Mouse (Mus musculus) kidney, embryonic 16.5 days (tissue): ENCODE measurements at regions not wholly inside any gene's neighbourhood (a gene's known extent, or its start where the extent isn't known, plus 50 kb on each side); places are given as distances from the start of the nearest gene placed in this dataset.
"Not testable (repeated sequence)": the region's sequence is repeated elsewhere in the genome, so short reads cannot be mapped to it uniquely, and the experiment has no call there.

Experiments
- ATAC-seq: fragments of 200-750 bp; cut with Nextera tagmentation; 2 replicates; pipeline ENCODE4 v1.8.0; 2017; ENCODE audit warnings: moderate TSS enrichment; ENCODE audit not compliant: low FRiP score, low TSS enrichment
- H3K27ac ChIP-seq: fragments of 300-500 bp; sonication (generic); 2 replicates; pipeline ENCODE4 v1.5.1; 2014; ENCODE audit warnings: low read length
- H3K27me3 ChIP-seq: fragments of 300-500 bp; sonication (generic); 2 replicates; pipeline ENCODE4 v1.6.1; 2014; ENCODE audit warnings: low read length, control low read depth, mixed read lengths; ENCODE audit not compliant: insufficient read depth
- H3K36me3 ChIP-seq: fragments of 300-500 bp; sonication (generic); 2 replicates; pipeline ENCODE4 v1.6.1; 2014; ENCODE audit warnings: low read length, control low read depth, mixed read lengths; ENCODE audit not compliant: insufficient read depth
- H3K4me1 ChIP-seq: fragments of 300-500 bp; sonication (generic); 2 replicates; pipeline ENCODE4 v1.6.1; 2014; ENCODE audit warnings: low read length, control low read depth, mixed read lengths; ENCODE audit not compliant: insufficient read depth
- H3K4me2 ChIP-seq: fragments of 300-500 bp; sonication (generic); replicated peaks from 2 replicates; pipeline ENCODE4 v1.6.1; 2014; ENCODE audit warnings: low read depth, low read length
- H3K4me3 ChIP-seq: fragments of 300-500 bp; sonication (generic); 2 replicates; pipeline ENCODE4 v1.5.1; 2014; ENCODE audit warnings: mild to moderate bottlenecking, low read length
- H3K9ac ChIP-seq: fragments of 300-500 bp; sonication (generic); replicated peaks from 2 replicates; pipeline ENCODE4 v1.6.1; 2014; ENCODE audit warnings: low read length
- H3K9me3 ChIP-seq: fragments of 300-500 bp; sonication (generic); 2 replicates; pipeline ENCODE4 v1.6.1; 2016; ENCODE audit warnings: low read length, control low read depth
- WGBS: fragments of 180-500 bp; shearing (Covaris S2); extraction: QIAGEN DNeasy Blood & Tissue Kit; methylation state at CpG from one replicate; pipeline ENCODE4 v1.1.7; 2014; 5-methylcytosine and 5-hydroxymethylcytosine counted together

DNA sequence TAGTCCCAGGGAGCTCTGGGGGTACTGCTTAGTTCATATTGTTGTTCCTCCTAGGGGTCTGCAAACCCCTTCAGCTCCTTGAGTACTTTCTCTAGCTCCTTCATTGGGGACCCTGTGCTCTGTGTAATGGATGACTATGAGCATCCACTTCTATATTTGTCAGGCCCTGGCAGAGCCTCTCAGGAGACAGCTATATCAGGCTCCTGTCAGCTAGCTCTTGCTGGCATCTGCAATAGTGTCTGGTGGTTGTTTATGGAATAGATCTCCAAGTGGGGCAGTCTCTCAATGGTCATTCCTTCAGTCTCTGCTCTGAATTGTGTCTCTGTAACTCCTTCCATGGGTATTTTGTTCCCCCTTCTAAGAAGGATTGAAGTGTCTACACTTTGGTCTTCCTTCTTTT, 144.2 kb upstream of the Slc25a13 start:
- not testable (repeated sequence) for H3K27ac ChIP-seq, H3K9ac ChIP-seq, H3K4me2 ChIP-seq, H3K27me3 ChIP-seq, H3K4me1 ChIP-seq, H3K4me3 ChIP-seq, H3K36me3 ChIP-seq, ATAC-seq, H3K9me3 ChIP-seq

- no peaks in the 10 kb centered on the region for H3K9me3 ChIP-seq
- ATAC-seq, result no peak
- no peak overlapping the region for H3K4me2 ChIP-seq
Observed at GRCm38 (mm10) chr6:6357477-6357876, 140.5 kb upstream of the Slc25a13 start.

DNA sequence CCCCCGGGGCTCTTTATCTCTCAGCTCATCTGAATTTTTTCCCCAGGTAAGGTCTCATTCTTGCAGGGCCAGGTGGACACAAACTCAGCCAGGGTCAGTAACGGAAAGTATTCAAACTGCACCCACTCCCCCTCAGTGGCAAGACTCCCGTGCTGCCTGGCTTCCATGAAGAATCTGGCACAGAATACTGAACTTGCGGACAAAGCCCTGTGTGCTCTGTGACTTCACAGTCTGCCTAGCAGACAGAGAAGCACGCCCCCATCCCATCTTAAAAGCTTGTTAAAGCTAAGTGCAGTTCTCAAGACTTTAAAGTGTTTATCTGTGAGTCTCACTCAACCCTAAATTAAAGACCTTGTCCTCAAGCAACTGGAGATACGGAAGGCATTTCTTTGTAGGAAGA, 140.0 kb upstream of the Slc25a13 start:
- H3K27me3 ChIP-seq, result no peaks in the 10 kb centered on the region
- no peak overlapping the region for H3K9ac ChIP-seq
- H3K4me1 ChIP-seq, result no peaks in the 10 kb centered on the region
- 61% methylated on average over 6 of the region's 6 CpGs for WGBS
- H3K36me3 ChIP-seq, result no peaks in the 10 kb centered on the region
- no peak overlapping the region for H3K27ac ChIP-seq
- no peak overlapping the region for H3K4me2 ChIP-seq
- no peak overlapping the region for H3K4me3 ChIP-seq
- H3K9me3 ChIP-seq, result no peaks in the 10 kb centered on the region
- no peak for ATAC-seq

More at GRCm38 (mm10) chr6:6357477-6357876, 140.5 kb upstream of the Slc25a13 start:
- Histone ChIP-seq H3K27ac (no peak overlapping the region), H3K27me3 (no peaks in the 10 kb centered on the region), H3K36me3 (no peaks in the 10 kb centered on the region), H3K9ac (no peak overlapping the region), H3K4me1 (no peaks in the 10 kb centered on the region), H3K4me3 (no peak overlapping the region)
- 52% methylated on average over 2 of the region's 2 CpGs for WGBS

DNA sequence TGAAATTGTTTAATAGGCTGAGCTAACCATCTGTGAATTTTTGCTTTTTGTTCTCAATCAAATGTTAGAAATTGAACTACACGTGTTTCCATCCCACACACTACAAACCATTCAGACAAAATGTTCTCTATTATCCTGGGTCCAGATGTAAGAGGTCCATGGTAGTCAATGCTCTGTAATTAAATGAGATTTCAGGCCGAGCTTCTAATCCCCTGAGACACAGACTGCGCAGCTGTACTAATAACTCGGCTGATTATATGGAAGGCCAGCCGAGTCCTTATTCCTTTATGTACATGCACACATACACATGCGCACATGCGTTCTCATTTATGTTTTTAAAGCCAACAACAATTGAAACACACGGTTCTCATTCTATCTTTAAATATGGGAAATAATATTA, 118.3 kb upstream of the Slc25a13 start:
- no peak overlapping the region for H3K4me3 ChIP-seq
- H3K4me1 ChIP-seq, result no peaks in the 10 kb centered on the region
- H3K27ac ChIP-seq, result no peak overlapping the region
- ATAC-seq, result no peak
- H3K27me3 ChIP-seq, result no peaks in the 10 kb centered on the region
- no peaks in the 10 kb centered on the region for H3K36me3 ChIP-seq
- no peak overlapping the region for H3K4me2 ChIP-seq
- WGBS, result 82% methylated on average over 8 of the region's 8 CpGs
- H3K9me3 ChIP-seq, result no peaks in the 10 kb centered on the region
- no peak overlapping the region for H3K9ac ChIP-seq

DNA sequence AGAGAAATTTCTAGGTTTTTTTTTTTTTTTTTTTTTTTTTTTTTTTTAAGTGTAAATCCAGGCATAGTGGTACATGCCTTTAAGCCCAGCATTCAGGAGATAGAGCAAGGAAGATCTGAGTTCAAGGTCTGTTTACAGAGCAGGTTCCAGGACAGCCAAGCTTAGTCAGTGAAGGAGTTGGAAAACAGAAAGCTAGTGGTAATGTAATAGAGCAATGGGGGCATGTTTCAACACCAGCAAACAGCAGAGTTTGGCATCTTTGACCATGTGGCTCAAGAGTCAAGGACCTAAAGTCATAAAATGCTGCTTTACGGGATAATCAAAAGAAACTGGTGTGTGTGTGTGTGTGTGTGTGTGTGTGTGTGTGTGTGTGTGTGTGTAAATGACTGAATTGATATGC, 113.3 kb upstream of the Slc25a13 start:
- WGBS, result 84% methylated on average over 1 of the region's 1 CpGs
- no peak overlapping the region for H3K4me3 ChIP-seq
- H3K27me3 ChIP-seq, result no peaks in the 10 kb centered on the region
- no peak overlapping the region for H3K4me2 ChIP-seq
- H3K9ac ChIP-seq, result no peak overlapping the region
- no peaks in the 10 kb centered on the region for H3K36me3 ChIP-seq
- peaks cover 5% of the 10 kb centered on the region; the same call in 1 of the 2 replicates for H3K9me3 ChIP-seq
- H3K4me1 ChIP-seq, result no peaks in the 10 kb centered on the region
- no peak for ATAC-seq
- no peak overlapping the region for H3K27ac ChIP-seq

- H3K27me3 ChIP-seq, result no peaks in the 10 kb centered on the region
- ATAC-seq, result no peak
- H3K4me1 ChIP-seq, result no peaks in the 10 kb centered on the region
- WGBS, result 48% methylated on average over 1 of the region's 1 CpGs
- H3K27ac ChIP-seq, result no peak overlapping the region
- peaks cover 5% of the 10 kb centered on the region; the same call in 1 of the 2 replicates for H3K9me3 ChIP-seq
- H3K9ac ChIP-seq, result no peak overlapping the region
- H3K4me2 ChIP-seq, result no peak overlapping the region
- H3K36me3 ChIP-seq, result no peaks in the 10 kb centered on the region
- no peak overlapping the region for H3K4me3 ChIP-seq
Observed at GRCm38 (mm10) chr6:6325516-6325915, 108.5 kb upstream of the Slc25a13 start.

DNA sequence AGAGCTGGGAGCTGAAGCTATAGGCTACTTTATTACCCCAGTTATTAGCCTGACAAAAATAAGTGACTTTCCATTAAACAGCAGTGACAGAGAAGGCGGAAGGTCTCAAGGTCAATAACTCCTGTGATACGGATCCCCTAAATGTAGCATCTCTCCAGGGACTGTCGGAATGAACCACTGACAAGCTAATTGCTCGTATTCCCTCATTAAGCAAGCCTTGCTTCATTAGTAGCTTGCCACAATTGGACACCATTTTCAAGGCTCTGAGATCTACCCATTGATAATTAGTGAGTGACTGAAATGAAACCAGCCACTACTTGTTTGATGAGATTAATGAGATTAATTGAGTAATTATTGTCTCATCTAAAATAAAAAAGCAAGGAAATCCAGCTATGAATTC, 99.8 kb upstream of the Slc25a13 start:
- H3K9ac ChIP-seq, result no peak overlapping the region
- H3K9me3 ChIP-seq, result no peaks in the 10 kb centered on the region
- H3K27ac ChIP-seq, result no peak overlapping the region
- H3K4me1 ChIP-seq, result no peaks in the 10 kb centered on the region
- ATAC-seq, result no peak
- no peaks in the 10 kb centered on the region for H3K36me3 ChIP-seq
- no peaks in the 10 kb centered on the region for H3K27me3 ChIP-seq
- WGBS, result 39% methylated on average over 4 of the region's 4 CpGs
- no peak overlapping the region for H3K4me3 ChIP-seq
- no peak overlapping the region for H3K4me2 ChIP-seq

DNA sequence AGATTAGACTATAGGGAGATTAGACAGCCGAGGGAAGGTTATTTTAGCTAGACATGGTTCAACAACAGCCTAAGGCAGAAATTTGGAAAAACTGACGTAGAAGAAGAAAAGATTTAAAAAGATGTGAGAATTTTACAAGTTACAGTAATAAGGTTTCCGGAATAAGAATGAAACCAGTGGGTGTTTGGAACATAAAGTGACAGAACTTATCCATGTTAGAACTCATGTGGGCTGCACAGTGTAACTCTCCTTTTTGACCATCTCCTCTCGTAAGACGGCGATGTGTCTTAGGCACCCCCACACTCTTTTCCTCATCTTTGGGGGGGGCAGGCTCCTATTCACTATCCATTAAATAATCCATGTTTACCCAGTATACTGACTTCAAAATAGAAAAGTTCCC, 96.2 kb upstream of the Slc25a13 start:
- H3K4me3 ChIP-seq, result no peak overlapping the region
- no peaks in the 10 kb centered on the region for H3K27me3 ChIP-seq
- H3K36me3 ChIP-seq, result no peaks in the 10 kb centered on the region
- WGBS, result 85% methylated on average over 6 of the region's 6 CpGs
- H3K27ac ChIP-seq, result no peak overlapping the region
- no peaks in the 10 kb centered on the region for H3K9me3 ChIP-seq
- H3K9ac ChIP-seq, result no peak overlapping the region
- no peak overlapping the region for H3K4me2 ChIP-seq
- no peaks in the 10 kb centered on the region for H3K4me1 ChIP-seq
- ATAC-seq, result no peak

GRCm38 (mm10) chr6:6310213-6310612, 93.2 kb upstream of the Slc25a13 start:
- ATAC-seq, result no peak
- no peaks in the 10 kb centered on the region for H3K27me3 ChIP-seq
- no peak overlapping the region for H3K4me2 ChIP-seq
- H3K9ac ChIP-seq, result no peak overlapping the region
- H3K9me3 ChIP-seq, result no peaks in the 10 kb centered on the region
- H3K27ac ChIP-seq, result no peak overlapping the region
- no peak overlapping the region for H3K4me3 ChIP-seq
- no peaks in the 10 kb centered on the region for H3K36me3 ChIP-seq
- H3K4me1 ChIP-seq, result no peaks in the 10 kb centered on the region
- 84% methylated on average over 3 of the region's 3 CpGs for WGBS

GRCm38 (mm10) chr6:6307618-6308017, 90.6 kb upstream of the Slc25a13 start:
- no peak overlapping the region for H3K4me2 ChIP-seq
- WGBS, result 79% methylated on average over 2 of the region's 2 CpGs
- no peak for ATAC-seq

GRCm38 (mm10) chr6:6303767-6304166, 86.8 kb upstream of the Slc25a13 start:
- no peak overlapping the region for H3K4me3 ChIP-seq
- H3K36me3 ChIP-seq, result no peaks in the 10 kb centered on the region
- H3K27ac ChIP-seq, result no peak overlapping the region
- no peak for ATAC-seq
- H3K9me3 ChIP-seq, result no peaks in the 10 kb centered on the region
- peaks cover 3% of the 10 kb centered on the region; the same call in 1 of the 2 replicates for H3K4me1 ChIP-seq
- no peak overlapping the region for H3K9ac ChIP-seq
- WGBS, result 35% methylated on average over 5 of the region's 5 CpGs
- H3K4me2 ChIP-seq, result no peak overlapping the region
- H3K27me3 ChIP-seq, result no peaks in the 10 kb centered on the region

More at GRCm38 (mm10) chr6:6307618-6308017, 90.6 kb upstream of the Slc25a13 start:
- Histone ChIP-seq H3K4me3 (no peak overlapping the region), H3K9me3 (no peaks in the 10 kb centered on the region), H3K9ac (no peak overlapping the region), H3K36me3 (no peaks in the 10 kb centered on the region), H3K27me3 (no peaks in the 10 kb centered on the region), H3K27ac (no peak overlapping the region), H3K4me1 (no peaks in the 10 kb centered on the region)
